Mouse (Mus musculus) stomach, embryonic 16.5 days (tissue): ENCODE measurements around the gene Kcnj2. TPM values are rescaled to one million over a fixed set of nuclear protein-coding genes. Genes with fewer than 3 reads are reported as not detected.
A peak's percentile ranks its signal among the peaks of the same experiment; 100 is the strongest.

Experiments used
- ATAC-seq: fragments of 200-750 bp; cut with Nextera tagmentation; 2 replicates; pipeline ENCODE4 v1.8.0; 2017; ENCODE audit warnings: moderate number of reproducible peaks, moderate TSS enrichment; ENCODE audit not compliant: insufficient read depth, low FRiP score
- H3K27ac ChIP-seq: fragments of 300-500 bp; sonication (generic); 2 replicates; pipeline ENCODE4 v1.5.1; 2014; ENCODE audit warnings: low read length
- H3K27me3 ChIP-seq: fragments of 300-500 bp; sonication (generic); 2 replicates; pipeline ENCODE4 v1.6.1; 2014; ENCODE audit warnings: low read length, control low read depth, mixed read lengths; ENCODE audit not compliant: control insufficient read depth, insufficient read depth
- H3K36me3 ChIP-seq: fragments of 300-500 bp; sonication (generic); 2 replicates; pipeline ENCODE4 v1.6.1; 2014; ENCODE audit warnings: low read length; ENCODE audit not compliant: control insufficient read depth, insufficient read depth
- H3K4me1 ChIP-seq: fragments of 300-500 bp; sonication (generic); 2 replicates; pipeline ENCODE4 v1.6.1; 2014; ENCODE audit warnings: low read length, control low read depth, mixed read lengths; ENCODE audit not compliant: control insufficient read depth, insufficient read depth
- H3K4me2 ChIP-seq: fragments of 300-500 bp; sonication (generic); 2 replicates; pipeline ENCODE4 v1.6.1; 2014; ENCODE audit warnings: low read depth, low read length, mixed read lengths
- H3K4me3 ChIP-seq: fragments of 300-500 bp; sonication (generic); replicated peaks from 2 replicates; pipeline ENCODE4 v1.5.1; 2014; ENCODE audit warnings: mild to moderate bottlenecking, low read length
- H3K9ac ChIP-seq: fragments of 300-500 bp; sonication (generic); 2 replicates; pipeline ENCODE4 v1.6.1; 2014; ENCODE audit warnings: low read length
- H3K9me3 ChIP-seq: fragments of 300-500 bp; sonication (generic); replicated peaks from 2 replicates; pipeline ENCODE4 v1.6.1; 2016; ENCODE audit warnings: low read length, control low read depth; ENCODE audit not compliant: control insufficient read depth
- WGBS: fragments of 180-500 bp; shearing (Covaris S2); extraction: QIAGEN DNeasy Blood & Tissue Kit; methylation state at CpG from one replicate; pipeline ENCODE4 v1.1.7; 2014; 5-methylcytosine and 5-hydroxymethylcytosine counted together
- polyA plus RNA-seq: library from polyadenylated mRNA; unstranded; fragments of >200 nt; fragmentation: Nextera tagmentation; extraction: Ambion mirVana; gene quantifications from 2 replicates; pipeline ENCODE4 v1.2.1, GENCODE M21; 2015

Gene Kcnj2
- polyA plus RNA-seq = 1.1 and 1.2 TPM in 2 replicates

DNA sequence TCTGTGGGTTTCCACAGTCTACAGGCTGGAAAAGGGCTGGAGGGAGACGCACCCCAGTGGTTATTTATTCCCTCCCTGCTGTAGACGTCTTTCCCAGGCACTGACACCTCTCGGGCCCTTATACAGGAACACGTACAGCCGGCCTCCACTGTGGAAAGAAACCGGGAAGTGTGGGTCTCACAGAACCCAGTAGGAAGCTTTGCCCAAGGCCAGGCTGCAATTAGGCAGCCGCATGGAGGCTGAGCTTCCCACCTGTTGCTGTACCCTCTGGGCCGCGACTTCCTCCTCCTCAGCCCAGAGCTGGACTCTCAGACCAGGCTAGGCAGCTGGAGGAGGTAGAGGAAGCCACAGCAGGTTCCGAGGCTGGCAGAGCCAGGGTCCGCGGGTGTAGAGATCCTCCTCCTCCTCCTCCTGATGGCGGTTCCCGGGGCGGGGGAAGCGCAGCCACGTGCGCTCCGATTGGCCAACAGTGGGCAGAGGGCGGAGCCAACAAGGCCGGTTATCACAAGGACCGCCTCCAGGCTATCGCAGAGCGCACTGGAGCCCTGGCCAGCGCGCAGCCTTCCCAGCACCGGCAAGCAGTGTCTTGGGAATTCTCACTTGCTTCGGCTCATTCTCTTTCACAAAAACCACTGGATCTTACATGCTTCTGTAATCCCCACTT is at the start of gene Kcnj2:
Gene Kcnj2 (plus strand): TSS at position 530 of the 664 bp plus-strand sequence.
- WGBS = under 1% methylated on average over 28 of the region's 28 CpGs
- H3K27ac ChIP-seq = peak within 1 kb of the TSS; percentile 66
- ATAC-seq = peak; percentile 99

DNA sequence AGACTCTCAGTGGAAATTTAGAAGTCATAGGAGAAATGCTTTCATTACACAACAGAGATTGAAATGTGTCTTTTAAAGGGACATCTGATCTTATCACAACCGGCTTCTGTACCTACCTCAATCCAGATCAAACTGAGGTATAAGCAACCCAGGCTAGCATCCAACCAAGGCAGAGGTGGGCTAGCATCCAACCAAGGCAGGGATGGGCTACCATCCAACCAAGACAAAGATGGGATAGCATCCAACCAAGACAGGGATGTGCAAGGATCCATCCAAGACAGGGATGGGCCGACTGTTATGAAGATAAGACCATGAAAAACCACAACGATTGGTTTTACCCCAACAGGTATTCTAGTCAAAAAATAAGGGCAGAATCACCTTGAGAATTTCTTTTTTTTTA is 49.8 kb upstream of the Kcnj2 start:
- Histone ChIP-seq H3K27me3 (no peaks in the 10 kb centered on the region), H3K4me2 (no peak overlapping the region), H3K4me1 (no peaks in the 10 kb centered on the region), H3K36me3 (no peaks in the 10 kb centered on the region), H3K9me3 (no peaks in the 10 kb centered on the region), H3K27ac (no peak overlapping the region), H3K4me3 (no peak overlapping the region), H3K9ac (no peak overlapping the region)
- 92% methylated on average over 3 of the region's 3 CpGs for WGBS
- no peak for ATAC-seq

More for the DNA sequence above, at the start of gene Kcnj2:
- Histone ChIP-seq H3K4me3 (peak within 1 kb of the TSS; percentile 75), H3K36me3 (no peaks in the 10 kb centered on the region), H3K4me1 (peaks cover 3% of the 10 kb centered on the region; the same call in 1 of the 2 replicates), H3K4me2 (peak within 1 kb of the TSS; percentile 98), H3K9me3 (no peaks in the 10 kb centered on the region), H3K27me3 (no peaks in the 10 kb centered on the region), H3K9ac (peak within 1 kb of the TSS; percentile 74)

DNA sequence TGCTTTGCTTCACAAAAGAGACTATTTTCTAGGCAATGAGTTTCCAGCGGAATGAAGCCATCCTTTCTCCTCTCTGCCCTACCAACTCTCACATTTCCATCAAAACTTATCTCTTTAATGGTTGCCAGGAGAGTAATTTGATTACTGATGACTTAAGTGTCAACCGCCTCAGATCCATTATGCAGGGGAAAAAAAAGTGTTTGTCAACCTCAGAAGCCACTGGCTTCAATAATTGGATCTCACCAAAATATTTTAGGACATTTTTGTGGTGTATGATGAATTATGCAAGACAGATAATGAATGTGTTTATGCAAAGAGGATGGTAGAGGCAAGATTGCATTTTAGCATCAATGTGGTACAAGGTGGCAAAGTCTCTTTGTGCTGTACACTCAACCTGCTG is 45.8 kb upstream of the Kcnj2 start:
- Histone ChIP-seq H3K4me2 (no peak overlapping the region), H3K9me3 (no peaks in the 10 kb centered on the region), H3K4me1 (no peaks in the 10 kb centered on the region), H3K36me3 (no peaks in the 10 kb centered on the region), H3K27me3 (no peaks in the 10 kb centered on the region), H3K9ac (no peak overlapping the region), H3K4me3 (no peak overlapping the region), H3K27ac (no peak overlapping the region)
- whole genome bisulfite sequencing = 65% methylated on average over 2 of the region's 2 CpGs
- ATAC-seq = no peak

DNA sequence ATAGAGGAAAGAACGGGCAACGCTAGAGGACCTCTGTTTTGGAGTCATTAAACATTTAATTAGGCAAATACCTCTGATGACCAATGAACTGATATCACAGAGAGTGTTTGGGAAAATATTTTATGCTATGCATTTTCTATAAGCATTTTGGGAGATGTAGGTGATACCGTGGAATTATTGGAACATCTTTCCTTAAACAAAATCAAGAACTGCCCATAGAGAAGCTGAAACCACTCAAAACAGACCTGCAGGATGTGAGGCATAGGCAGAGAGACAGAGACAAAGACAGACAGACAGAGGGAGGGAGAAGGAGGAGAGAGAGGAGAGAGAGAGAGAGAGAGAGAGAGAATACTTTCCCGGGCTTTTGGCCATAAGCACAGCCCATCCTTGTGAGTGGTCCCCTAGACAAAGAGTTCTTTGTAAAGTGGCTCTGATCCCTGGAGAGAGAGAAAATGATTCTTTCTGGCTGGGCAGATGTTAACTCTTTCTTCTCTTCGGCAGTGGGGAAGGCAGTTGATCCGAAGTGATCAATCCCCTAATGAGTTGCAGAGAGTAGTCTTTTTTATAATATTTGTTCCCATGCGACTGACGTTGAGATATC is 43.2 kb upstream of the Kcnj2 start:
- no peaks in the 10 kb centered on the region for H3K36me3 ChIP-seq
- H3K4me1 ChIP-seq = no peaks in the 10 kb centered on the region
- WGBS = 71% methylated on average over 8 of the region's 8 CpGs
- no peaks in the 10 kb centered on the region for H3K27me3 ChIP-seq
- ATAC-seq = no peak
- H3K4me2 ChIP-seq = no peak overlapping the region
- no peaks in the 10 kb centered on the region for H3K9me3 ChIP-seq
- H3K4me3 ChIP-seq = no peak overlapping the region
- no peak overlapping the region for H3K9ac ChIP-seq
- no peak overlapping the region for H3K27ac ChIP-seq

- H3K4me2 ChIP-seq = no peak overlapping the region
- no peaks in the 10 kb centered on the region for H3K4me1 ChIP-seq
- no peak overlapping the region for H3K9ac ChIP-seq
- H3K27ac ChIP-seq = no peak overlapping the region
- no peaks in the 10 kb centered on the region for H3K27me3 ChIP-seq
- H3K9me3 ChIP-seq = no peaks in the 10 kb centered on the region
- WGBS = 44% methylated on average over 5 of the region's 5 CpGs
- no peak overlapping the region for H3K4me3 ChIP-seq
- no peaks in the 10 kb centered on the region for H3K36me3 ChIP-seq
- ATAC-seq = no peak
Measured at GRCm38 (mm10) chr11:111042175-111042574, 23.8 kb upstream of the Kcnj2 start.

- no peaks in the 10 kb centered on the region for H3K4me1 ChIP-seq
- H3K9ac ChIP-seq = no peak overlapping the region
- ATAC-seq = no peak
- H3K27ac ChIP-seq = no peak overlapping the region
- no peaks in the 10 kb centered on the region for H3K27me3 ChIP-seq
- no peak overlapping the region for H3K4me2 ChIP-seq
- no peaks in the 10 kb centered on the region for H3K9me3 ChIP-seq
- 84% methylated on average over 4 of the region's 4 CpGs for WGBS
- H3K36me3 ChIP-seq = no peaks in the 10 kb centered on the region
- no peak overlapping the region for H3K4me3 ChIP-seq
Measured at GRCm38 (mm10) chr11:111043298-111043697, 22.7 kb upstream of the Kcnj2 start.

DNA sequence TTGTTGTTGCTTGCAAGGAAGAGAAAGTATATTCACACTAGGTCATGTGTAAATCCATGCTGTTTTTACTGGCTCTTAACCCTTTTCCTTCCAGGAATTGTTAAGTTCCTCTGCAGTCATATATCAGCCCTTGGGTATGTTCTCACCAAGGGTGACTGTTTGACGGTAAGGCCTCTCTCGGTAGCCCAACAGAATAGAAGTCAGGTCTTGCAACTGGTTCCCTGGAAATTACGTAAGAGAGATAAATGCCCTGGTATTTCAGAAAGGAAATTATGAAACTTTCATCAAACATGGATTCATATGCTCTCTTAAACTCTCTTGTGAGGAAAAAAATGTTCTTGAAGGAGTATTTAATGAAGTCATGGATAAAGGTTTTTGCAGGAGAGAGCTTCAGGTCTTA is 11.7 kb upstream of the Kcnj2 start:
- 70% methylated on average over 3 of the region's 3 CpGs for WGBS
- H3K27ac ChIP-seq = no peak overlapping the region
- ATAC-seq = no peak
- H3K9ac ChIP-seq = no peak overlapping the region
- no peaks in the 10 kb centered on the region for H3K36me3 ChIP-seq
- H3K4me1 ChIP-seq = no peaks in the 10 kb centered on the region
- no peak overlapping the region for H3K4me3 ChIP-seq
- H3K9me3 ChIP-seq = no peaks in the 10 kb centered on the region
- H3K27me3 ChIP-seq = no peaks in the 10 kb centered on the region
- H3K4me2 ChIP-seq = no peak overlapping the region

GRCm38 (mm10) chr11:111054854-111055822 is 10.8 kb upstream of the Kcnj2 start:
- no peak overlapping the region for H3K27ac ChIP-seq
- 86% methylated on average over 8 of the region's 8 CpGs for WGBS
- H3K4me3 ChIP-seq = no peak overlapping the region
- H3K9me3 ChIP-seq = no peaks in the 10 kb centered on the region
- H3K9ac ChIP-seq = no peak overlapping the region
- H3K4me2 ChIP-seq = no peak overlapping the region
- H3K4me1 ChIP-seq = no peaks in the 10 kb centered on the region
- no peaks in the 10 kb centered on the region for H3K36me3 ChIP-seq
- no peak for ATAC-seq
- no peaks in the 10 kb centered on the region for H3K27me3 ChIP-seq

- Histone ChIP-seq H3K4me1 (no peaks in the 10 kb centered on the region), H3K4me2 (no peak overlapping the region), H3K9ac (no peak overlapping the region), H3K9me3 (no peaks in the 10 kb centered on the region), H3K27ac (no peak overlapping the region), H3K4me3 (no peak overlapping the region), H3K27me3 (no peaks in the 10 kb centered on the region), H3K36me3 (no peaks in the 10 kb centered on the region)
- 54% methylated on average over 13 of the region's 13 CpGs for WGBS
- no peak for ATAC-seq
Measured at GRCm38 (mm10) chr11:111056030-111056429, 9.9 kb upstream of the Kcnj2 start.
